Mouse (Mus musculus) megakaryocyte, embryonic 14.5 days (primary cell): ENCODE measurements around the gene Gys2.

Experiments used
- FLI1 ChIP-seq: IDR thresholded peaks from 2 replicates; pipeline ENCODE4 v1.6.1; 2012; ENCODE audit warnings: low read length, inconsistent platforms, mixed read lengths
- GATA1 ChIP-seq: IDR thresholded peaks from 3 replicates; pipeline ENCODE4 v1.6.1; 2012; ENCODE audit warnings: mixed read lengths, low read length, inconsistent platforms, borderline replicate concordance

GRCm38 (mm10) chr6:142455314-142455996, 17.5 kb downstream of the Gys2 start:
- TF ChIP-seq FLI1 = no peak
- no peak for TF ChIP-seq GATA1
